Comparison of ENCODE assay signal across 11 mouse cellular contexts in genomic region chr14:60733706-60734105, GRCm38 (mm10). TPM values are rescaled to one million over a fixed set of nuclear protein-coding genes. Genes with fewer than 3 reads are reported as not detected.
DNase-seq lines count a peak whose midpoint lies in the region; ATAC-seq and TF ChIP-seq lines count a peak whose summit lies in the region.
"Had no signal": no experiment of that assay in that cellular context is flagged by ENCODE, and none has a peak within 500 bp of the region (broad histone marks: within the 10 kb centered on the region; RNA-seq: fewer than 3 reads in every experiment).

No protein-coding gene starts in this region.

- peak overlapping the region; percentile 70; the same call in 1 of the 2 replicates for H3K27ac ChIP-seq in hindbrain, embryonic 10.5 days
- no peak overlapping the region for H3K27ac ChIP-seq in hindbrain, embryonic 12.5 days
- peak overlapping the region; percentile 47 for H3K27ac ChIP-seq in bone marrow, adult 2 months (ENCODE audit: control insufficient read depth, insufficient read depth, low read depth, low read length, poor library complexity)
- H3K27ac ChIP-seq in forebrain, embryonic 12.5 days, result 0 out of 2 replicates have a peak overlapping the region, but pooled peaks have one; percentile 42
- no peak overlapping the region for H3K27ac ChIP-seq in limb, embryonic 14.5 days (replicated peaks; ENCODE audit: low read depth, low read length)

- H3K9ac ChIP-seq in hindbrain, embryonic 12.5 days, result no peak overlapping the region
- no peak overlapping the region for H3K9ac ChIP-seq in forebrain, embryonic 12.5 days
- H3K9ac ChIP-seq in limb, embryonic 14.5 days (ENCODE audit: low read depth, low read length, severe bottlenecking), result no peak overlapping the region

- DNase-seq in hindbrain, embryonic 10.5 days (ENCODE audit: low spot score), result no peak
- no peak for DNase-seq in limb, embryonic 14.5 days (ENCODE audit: low spot score)
- DNase-seq in thymus, postnatal 25 days, result no peak
- no peak for DNase-seq in testis, postnatal 10 days (ENCODE audit: low spot score)
- DNase-seq: adrenal gland, postnatal 25 days; kidney, adult 8-10 months; lung, postnatal 36 days had no signal

- peaks cover 67% of the 10 kb centered on the region for H3K4me1 ChIP-seq in hindbrain, embryonic 10.5 days (replicated peaks)
- H3K4me1 ChIP-seq in hindbrain, embryonic 12.5 days, result peaks cover 47% of the 10 kb centered on the region
- peaks cover 12% of the 10 kb centered on the region for H3K4me1 ChIP-seq in bone marrow, adult 2 months (ENCODE audit: control insufficient read depth, insufficient read depth, low read length)
- H3K4me1 ChIP-seq in forebrain, embryonic 12.5 days, result peaks cover 62% of the 10 kb centered on the region
- H3K4me1 ChIP-seq in limb, embryonic 14.5 days (ENCODE audit: control insufficient read depth, insufficient read depth, low read length), result peaks cover 36% of the 10 kb centered on the region

- no peak for TF ChIP-seq POLR2A in bone marrow, adult 2 months (IDR thresholded peaks at IDR 0.05; ENCODE audit: borderline replicate concordance, control insufficient read depth, low read depth, low read length)
- TF ChIP-seq POLR2A in limb, embryonic 14.5 days (IDR thresholded peaks at IDR 0.05; ENCODE audit: borderline replicate concordance, extremely low read depth, insufficient read depth, insufficient read length), result no peak

- TF ChIP-seq CTCF in bone marrow, adult 2 months (IDR thresholded peaks at IDR 0.05; ENCODE audit: control insufficient read depth, insufficient read depth, low read length), result no peak

- H3K4me3 ChIP-seq in hindbrain, embryonic 10.5 days, result no peak overlapping the region
- H3K4me3 ChIP-seq in hindbrain, embryonic 12.5 days, result no peak overlapping the region
- peak overlapping the region; percentile 57 for H3K4me3 ChIP-seq in bone marrow, adult 2 months (replicated peaks; ENCODE audit: control insufficient read depth, low read depth, low read length)
- H3K4me3 ChIP-seq in forebrain, embryonic 12.5 days (replicated peaks), result no peak overlapping the region
- H3K4me3 ChIP-seq in limb, embryonic 14.5 days (replicated peaks; ENCODE audit: low read length), result no peak overlapping the region; the same call in 1 of the 2 replicates

- H3K27me3 ChIP-seq in hindbrain, embryonic 10.5 days (ENCODE audit: insufficient read depth, poor library complexity, severe bottlenecking), result no peaks in the 10 kb centered on the region
- H3K27me3 ChIP-seq in hindbrain, embryonic 12.5 days, result no peaks in the 10 kb centered on the region
- no peaks in the 10 kb centered on the region for H3K27me3 ChIP-seq in forebrain, embryonic 12.5 days
- H3K27me3 ChIP-seq in limb, embryonic 14.5 days (ENCODE audit: control insufficient read depth, insufficient read depth, low read length), result no peaks in the 10 kb centered on the region

- WGBS in hindbrain, embryonic 10.5 days, result 48% methylated on average over 4 of the region's 4 CpGs
- 66% methylated on average over 4 of the region's 4 CpGs for WGBS in hindbrain, embryonic 12.5 days
- WGBS in bone marrow, adult 2 months, result 46% methylated on average over 4 of the region's 4 CpGs
- 65% methylated on average over 4 of the region's 4 CpGs for WGBS in forebrain, embryonic 12.5 days
- 70% methylated on average over 4 of the region's 4 CpGs for WGBS in limb, embryonic 14.5 days

- no peak overlapping the region for H3K4me2 ChIP-seq in hindbrain, embryonic 12.5 days (replicated peaks)
- H3K4me2 ChIP-seq in forebrain, embryonic 12.5 days, result no peak overlapping the region
- H3K4me2 ChIP-seq in limb, embryonic 14.5 days (replicated peaks; ENCODE audit: low read depth, low read length, severe bottlenecking), result peak overlapping the region; percentile 40; the same call in 1 of the 2 replicates

- peaks cover 39% of the 10 kb centered on the region for H3K36me3 ChIP-seq in hindbrain, embryonic 10.5 days
- H3K36me3 ChIP-seq in hindbrain, embryonic 12.5 days, result no peaks in the 10 kb centered on the region
- H3K36me3 ChIP-seq in forebrain, embryonic 12.5 days (replicated peaks), result peaks cover 24% of the 10 kb centered on the region
- no peaks in the 10 kb centered on the region for H3K36me3 ChIP-seq in limb, embryonic 14.5 days (ENCODE audit: control insufficient read depth, insufficient read depth, low read length)

- no peak for ATAC-seq in hindbrain, embryonic 12.5 days (ENCODE audit: low FRiP score)
- ATAC-seq in forebrain, embryonic 12.5 days (ENCODE audit: low FRiP score), result no peak
- no peak for ATAC-seq in limb, embryonic 14.5 days (ENCODE audit: low FRiP score, low read depth)
- ATAC-seq in inflammation-experienced regulatory T-cells, adult 6 months, result no peak

- H3K9me3 ChIP-seq in hindbrain, embryonic 10.5 days, result no peaks in the 10 kb centered on the region
- no peaks in the 10 kb centered on the region for H3K9me3 ChIP-seq in hindbrain, embryonic 12.5 days (replicated peaks)
- 0 out of 2 replicates have a peak, but pooled peaks cover 3% of the 10 kb centered on the region for H3K9me3 ChIP-seq in forebrain, embryonic 12.5 days
- no peaks in the 10 kb centered on the region for H3K9me3 ChIP-seq in limb, embryonic 14.5 days (ENCODE audit: control insufficient read depth, low read length)

RNA-seq across cellular contexts. Expression of gene C1qtnf9, which starts 34.2 kb away (rescaled TPM):
- 0.10 and 0.30 TPM in 2 replicates for polyA plus RNA-seq in hindbrain, embryonic 10.5 days (2016; fragmentation: Nextera tagmentation; extraction: Ambion mirVana)
- polyA plus RNA-seq in hindbrain, embryonic 12.5 days (2016; fragmentation: Nextera tagmentation; extraction: Ambion mirVana), result 0.20 and 0.43 TPM in 2 replicates
- 0.68 TPM in 1 of 2 replicates, not detected in the other for polyA plus RNA-seq in bone marrow, adult 2 months (2011; ENCODE audit: insufficient read depth, insufficient read length, low replicate concordance, missing spikeins)
- 0.23 and 0.37 TPM in 2 replicates for polyA plus RNA-seq in forebrain, embryonic 12.5 days (2016; fragmentation: Nextera tagmentation; extraction: Ambion mirVana)
- 1.2 and 2.1 TPM in 2 replicates for polyA plus RNA-seq in limb, embryonic 14.5 days (2012; rRNA removed)
- polyA plus RNA-seq in limb, embryonic 14.5 days (2014; fragmentation: Nextera tagmentation; extraction: Ambion mirVana), result 0.44 and 0.78 TPM in 2 replicates
- polyA plus RNA-seq in inflammation-experienced regulatory T-cells, adult 6 months (2017; shearing (Covaris generic)), result under 1 TPM in 1 of 3 experiments, not detected in 2; 0.30 TPM

RNA-seq across cellular contexts. Expression of gene Mipep, which starts 50.7 kb away (rescaled TPM):
- 20.8 and 22.2 TPM in 2 replicates for polyA plus RNA-seq in hindbrain, embryonic 10.5 days (2016; fragmentation: Nextera tagmentation; extraction: Ambion mirVana)
- polyA plus RNA-seq in hindbrain, embryonic 12.5 days (2016; fragmentation: Nextera tagmentation; extraction: Ambion mirVana), result 21.4 and 22.3 TPM in 2 replicates
- 3.1 and 3.4 TPM in 2 replicates for polyA plus RNA-seq in bone marrow, adult 2 months (2011; ENCODE audit: insufficient read depth, insufficient read length, low replicate concordance, missing spikeins)
- polyA plus RNA-seq in forebrain, embryonic 12.5 days (2016; fragmentation: Nextera tagmentation; extraction: Ambion mirVana), result 22.9 and 23.3 TPM in 2 replicates
- 12.5 and 13.1 TPM in 2 replicates for polyA plus RNA-seq in limb, embryonic 14.5 days (2012; rRNA removed)
- 21.4 and 22.9 TPM in 2 replicates for polyA plus RNA-seq in limb, embryonic 14.5 days (2014; fragmentation: Nextera tagmentation; extraction: Ambion mirVana)
- 1 to 10 TPM; 1.7 to 2.1 (median 1.9) TPM for polyA plus RNA-seq in inflammation-experienced regulatory T-cells, adult 6 months (2017; shearing (Covaris generic))

Comparison
In these comparisons a context has a peak if more than half of its experiments do, and no peak if none do; other contexts are left out.
1. H3K27ac ChIP-seq: peak in hindbrain, embryonic 10.5 days (single experiment), bone marrow, adult 2 months (single experiment) and forebrain, embryonic 12.5 days (single experiment); none in hindbrain, embryonic 12.5 days (single experiment) and limb, embryonic 14.5 days (single experiment).